Mouse (Mus musculus): Measurements from ENCODE around the gene Nup54. TPM values are rescaled to one million over a fixed set of nuclear protein-coding genes. Genes with fewer than 3 reads are reported as not detected.

The Nup54 gene
- polyA plus RNA-seq, 1 experiment: 15.2 TPM

DNA sequence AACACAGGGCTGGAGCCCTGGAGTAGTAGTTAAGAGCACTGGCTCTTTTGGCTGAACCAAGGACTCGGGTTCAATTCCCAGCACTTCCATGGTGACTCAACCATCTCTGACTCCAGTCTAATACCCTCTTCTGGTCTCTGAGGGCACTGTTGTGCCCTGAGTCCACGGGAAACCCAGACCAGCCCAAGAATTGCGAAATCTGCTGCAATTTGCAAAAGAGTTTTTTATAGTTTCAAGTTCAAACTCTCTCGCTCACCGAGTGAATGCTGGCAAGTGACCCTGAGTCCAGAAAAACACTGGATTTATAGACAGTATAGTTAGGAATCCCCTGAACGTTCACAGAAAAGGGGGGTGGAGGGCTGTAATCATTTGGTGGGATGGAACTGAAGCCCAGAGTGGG, 64.6 kb downstream of the Nup54 start:
- Histone ChIP-seq H3K36me3 (ENCODE audit: control insufficient read depth, insufficient read depth, low read length) (no peaks in the 10 kb centered on the region), H3K27ac (ENCODE audit: control insufficient read depth, insufficient read depth, low read depth, low read length) (no peak overlapping the region), H3K27me3 (ENCODE audit: control insufficient read depth, insufficient read depth, low read length) (no peaks in the 10 kb centered on the region), H3K4me3 (ENCODE audit: control insufficient read depth, low read depth, low read length) (no peak overlapping the region), H3K4me1 (ENCODE audit: control insufficient read depth, insufficient read depth, low read length) (peaks cover under 1% of the 10 kb centered on the region)
- TF ChIP-seq POLR2A (IDR thresholded peaks at IDR 0.05; ENCODE audit: control insufficient read depth, low read depth, low read length): no peak
- no peak for TF ChIP-seq CTCF (IDR thresholded peaks at IDR 0.05; ENCODE audit: control insufficient read depth, insufficient read depth, insufficient replicate concordance, low read depth, low read length)

DNA sequence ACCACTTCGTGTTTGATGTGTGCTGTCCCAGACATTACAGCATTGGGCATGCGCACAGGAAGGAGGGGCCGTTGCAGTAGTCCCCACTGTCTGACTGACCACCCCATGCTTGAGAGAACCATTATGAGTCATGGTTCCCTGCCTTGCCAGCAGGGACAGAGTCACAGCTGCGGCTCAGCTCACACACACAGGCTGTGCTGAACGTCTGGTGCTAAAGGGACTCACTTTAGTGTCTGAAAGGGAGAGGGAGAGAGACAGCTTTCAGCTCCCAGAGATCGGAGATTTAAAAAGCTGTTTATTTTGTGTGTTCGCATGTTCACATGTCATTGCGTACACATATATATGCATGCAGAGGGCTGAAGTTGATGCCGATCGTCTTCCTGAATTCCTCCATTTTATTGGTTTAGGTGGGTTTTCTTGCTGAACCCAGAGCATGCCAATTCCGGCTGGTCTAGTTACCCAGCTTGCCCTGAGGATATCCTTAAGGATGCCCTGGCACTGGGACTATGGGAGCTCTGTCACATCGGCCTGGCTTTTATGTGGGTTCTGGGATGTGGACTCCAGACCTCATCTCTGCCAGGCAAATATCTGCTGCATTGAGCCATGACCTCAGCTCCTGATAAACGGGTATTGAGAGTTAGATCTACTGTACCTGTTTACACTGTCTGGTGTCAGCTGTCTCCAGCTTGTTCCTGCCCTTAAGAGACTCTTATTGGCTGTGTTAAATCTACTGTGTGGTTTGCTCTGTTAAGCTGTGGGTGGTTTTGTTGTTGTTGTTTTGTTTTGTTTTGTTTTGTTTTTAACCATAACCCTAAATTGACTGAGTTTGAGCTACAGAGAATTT, 65.6 kb downstream of the Nup54 start:
- Histone ChIP-seq H3K4me1 (ENCODE audit: control insufficient read depth, insufficient read depth, low read length) (no peaks in the 10 kb centered on the region), H3K27me3 (ENCODE audit: control insufficient read depth, insufficient read depth, low read length) (no peaks in the 10 kb centered on the region), H3K36me3 (ENCODE audit: control insufficient read depth, insufficient read depth, low read length) (no peaks in the 10 kb centered on the region), H3K27ac (ENCODE audit: control insufficient read depth, insufficient read depth, low read depth, low read length) (no peak overlapping the region), H3K4me3 (ENCODE audit: control insufficient read depth, low read depth, low read length) (no peak overlapping the region)
- TF ChIP-seq CTCF (IDR thresholded peaks at IDR 0.05; ENCODE audit: control insufficient read depth, insufficient read depth, insufficient replicate concordance, low read depth, low read length) (no peak), POLR2A (IDR thresholded peaks at IDR 0.05; ENCODE audit: control insufficient read depth, low read depth, low read length) (no peak)

DNA sequence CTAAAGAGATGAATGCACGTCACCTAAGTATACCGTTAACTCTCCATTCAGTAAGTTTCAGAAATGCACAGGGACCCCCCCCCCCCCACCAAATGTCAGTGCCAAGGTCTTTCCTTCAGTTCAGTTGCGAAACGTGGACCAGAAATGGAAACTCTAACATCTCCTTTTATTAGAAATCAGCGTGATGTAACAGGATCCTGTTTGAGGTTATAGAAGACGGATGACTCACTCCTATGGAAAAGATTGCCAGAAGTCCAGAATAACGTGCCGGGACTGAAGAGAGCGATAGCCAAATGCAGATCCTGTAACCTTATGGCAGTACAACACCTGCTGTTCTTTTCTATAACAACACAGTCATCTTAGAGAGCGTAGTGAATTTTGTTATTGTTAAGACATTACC, 66.6 kb downstream of the Nup54 start:
- Histone ChIP-seq H3K36me3 (ENCODE audit: control insufficient read depth, insufficient read depth, low read length) (no peaks in the 10 kb centered on the region), H3K27ac (ENCODE audit: control insufficient read depth, insufficient read depth, low read depth, low read length) (no peak overlapping the region), H3K4me1 (ENCODE audit: control insufficient read depth, insufficient read depth, low read length) (no peaks in the 10 kb centered on the region), H3K27me3 (ENCODE audit: control insufficient read depth, insufficient read depth, low read length) (no peaks in the 10 kb centered on the region), H3K4me3 (ENCODE audit: control insufficient read depth, low read depth, low read length) (no peak overlapping the region)
- TF ChIP-seq POLR2A (IDR thresholded peaks at IDR 0.05; ENCODE audit: control insufficient read depth, low read depth, low read length) (no peak), CTCF (IDR thresholded peaks at IDR 0.05; ENCODE audit: control insufficient read depth, insufficient read depth, insufficient replicate concordance, low read depth, low read length) (no peak)

DNA sequence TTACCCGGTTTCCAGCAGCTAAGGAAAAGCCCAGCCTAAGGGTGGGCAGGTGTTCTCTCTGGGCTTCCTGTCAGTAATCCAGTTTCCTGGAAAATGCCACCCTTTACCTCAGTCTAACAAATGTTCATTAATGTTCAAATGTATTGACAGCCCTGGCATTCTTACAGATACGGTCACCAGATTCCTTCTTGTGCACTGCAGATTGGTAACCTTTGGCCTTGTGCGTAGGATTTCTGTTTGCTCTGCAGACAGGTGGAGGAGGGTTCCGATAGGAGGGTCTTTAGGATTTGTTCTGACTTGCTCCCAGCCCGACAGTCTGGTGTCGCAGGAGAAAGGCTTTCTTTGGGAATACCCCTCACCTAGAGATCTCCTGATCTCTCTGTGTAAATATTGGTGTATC, 68.5 kb downstream of the Nup54 start:
- Histone ChIP-seq H3K36me3 (ENCODE audit: control insufficient read depth, insufficient read depth, low read length) (no peaks in the 10 kb centered on the region), H3K27ac (ENCODE audit: control insufficient read depth, insufficient read depth, low read depth, low read length) (no peak overlapping the region), H3K4me3 (ENCODE audit: control insufficient read depth, low read depth, low read length) (no peak overlapping the region), H3K4me1 (ENCODE audit: control insufficient read depth, insufficient read depth, low read length) (no peaks in the 10 kb centered on the region), H3K27me3 (ENCODE audit: control insufficient read depth, insufficient read depth, low read length) (no peaks in the 10 kb centered on the region)
- TF ChIP-seq CTCF (IDR thresholded peaks at IDR 0.05; ENCODE audit: control insufficient read depth, insufficient read depth, insufficient replicate concordance, low read depth, low read length) (no peak), POLR2A (IDR thresholded peaks at IDR 0.05; ENCODE audit: control insufficient read depth, low read depth, low read length) (no peak)

Other genes starting within 250 kb of the Nup54 start
- gene U90926, start 219.8 kb downstream of the Nup54 start, polyA plus RNA-seq (2012; rRNA removed): 2.4 and 2.8 TPM in 2 replicates
- gene Ppef2, start 178.9 kb downstream of the Nup54 start, polyA plus RNA-seq (2012; rRNA removed): 0.86 and 1.3 TPM in 2 replicates
- 4.1 and 5.1 TPM in 2 replicates for gene Naaa, start 157.0 kb downstream of the Nup54 start, polyA plus RNA-seq (2012; rRNA removed)
- 40.2 and 44.7 TPM in 2 replicates for gene Sdad1, start 124.7 kb downstream of the Nup54 start, polyA plus RNA-seq (2012; rRNA removed)
- 0.14 and 0.25 TPM in 2 replicates for gene Cxcl9, start 107.1 kb downstream of the Nup54 start, polyA plus RNA-seq (2012; rRNA removed)
- gene Art3, start 103.4 kb downstream of the Nup54 start, polyA plus RNA-seq (2012; rRNA removed): 221 and 263 TPM in 2 replicates
- 0.76 TPM in 1 of 2 replicates, not detected in the other for gene Cxcl10, start 86.3 kb downstream of the Nup54 start, polyA plus RNA-seq (2012; rRNA removed)
- gene Scarb2, start 71.6 kb upstream of the Nup54 start, polyA plus RNA-seq (2012; rRNA removed): 3.6 and 4.3 TPM in 2 replicates
- gene Fam47e, start 119.8 kb upstream of the Nup54 start, polyA plus RNA-seq (2012; rRNA removed): not detected in 2 replicates
- 1.3 and 1.9 TPM in 2 replicates for gene Stbd1, start 167.8 kb upstream of the Nup54 start, polyA plus RNA-seq (2012; rRNA removed)
- gene Ccdc158, start 240.1 kb upstream of the Nup54 start, polyA plus RNA-seq (2012; rRNA removed): 43.7 and 46.9 TPM in 2 replicates
- 25.6 and 33.5 TPM in 2 replicates for gene Shroom3, start 248.2 kb upstream of the Nup54 start, polyA plus RNA-seq (2012; rRNA removed)